In genomic region chr17:33999341-34000149, GRCm38 (mm10) we compare ENCODE assay signal across 1 mouse cellular context.
TF ChIP-seq lines count a peak whose summit lies in the region.

No protein-coding gene starts in this region.

TF ChIP-seq in MEL, 35 proteins besides CTCF, POLR2A, EP300 and RAD21 (continued from another document):
- TF ChIP-seq JUND (IDR thresholded peaks at IDR 0.05; ENCODE audit: low read depth, low read length) (no peak), GABPA (IDR thresholded peaks at IDR 0.05; ENCODE audit: low read depth, low read length) (no peak), CHD2 (IDR thresholded peaks at IDR 0.05; ENCODE audit: low read length) (no peak), SMC3 (IDR thresholded peaks at IDR 0.05; ENCODE audit: low read depth, low read length) (no peak), SIN3A (IDR thresholded peaks at IDR 0.05; ENCODE audit: low read length) (no peak), MEF2A (IDR thresholded peaks at IDR 0.05; ENCODE audit: extremely low read depth, insufficient replicate concordance, low read depth, low read length, poor library complexity, severe bottlenecking) (no peak)
